Mouse (Mus musculus) heart, adult 11 months (tissue): ENCODE data around the gene Lrp4.

ENCODE experiments used
- DNase-seq: peaks from one replicate; pipeline ENCODE4 v3.0.0; 2022

Lrp4 gene

GRCm38 (mm10) chr2:91457259-91457655 lies at the start of gene Lrp4:
Gene Lrp4 (plus strand): TSS chr2:91457511.
- DNase-seq, result peak; percentile 98

- DNase-seq, result no peak
Measured at GRCm38 (mm10) chr2:91408031-91408430, 49.3 kb upstream of the Lrp4 start.

- DNase-seq, result peak; percentile 81
Measured at GRCm38 (mm10) chr2:91411473-91411872, 45.8 kb upstream of the Lrp4 start.

GRCm38 (mm10) chr2:91412361-91412760 lies 45.0 kb upstream of the Lrp4 start:
- DNase-seq, result peak; percentile 94

GRCm38 (mm10) chr2:91413811-91414210 lies 43.5 kb upstream of the Lrp4 start:
- DNase-seq, result peak; percentile 74

GRCm38 (mm10) chr2:91421641-91422040 lies 35.7 kb upstream of the Lrp4 start:
- DNase-seq, result no peak

- peak; percentile 25 for DNase-seq
Measured at GRCm38 (mm10) chr2:91424061-91424720, 33.1 kb upstream of the Lrp4 start.

- DNase-seq, result no peak
Measured at GRCm38 (mm10) chr2:91426321-91426720, 31.0 kb upstream of the Lrp4 start.

- DNase-seq, result peak; percentile 80
Measured at GRCm38 (mm10) chr2:91429146-91429545, 28.2 kb upstream of the Lrp4 start.

- peak; percentile 27 for DNase-seq
Measured at GRCm38 (mm10) chr2:91429915-91430599, 27.3 kb upstream of the Lrp4 start.

- peak; percentile 61 for DNase-seq
Measured at GRCm38 (mm10) chr2:91430600-91430919, 26.8 kb upstream of the Lrp4 start.

GRCm38 (mm10) chr2:91436713-91437112 lies 20.6 kb upstream of the Lrp4 start:
- DNase-seq, result peak; percentile 4

GRCm38 (mm10) chr2:91437116-91437815 lies 20.0 kb upstream of the Lrp4 start:
- DNase-seq, result peak; percentile 68

- peak; percentile 61 for DNase-seq
Measured at GRCm38 (mm10) chr2:91439271-91439670, 18.0 kb upstream of the Lrp4 start.

- DNase-seq, result no peak
Measured at GRCm38 (mm10) chr2:91439876-91440275, 17.4 kb upstream of the Lrp4 start.

- peak; percentile 59 for DNase-seq
Measured at GRCm38 (mm10) chr2:91440686-91441085, 16.6 kb upstream of the Lrp4 start.

- DNase-seq, result peak; percentile 11
Measured at GRCm38 (mm10) chr2:91441715-91442114, 15.6 kb upstream of the Lrp4 start.

- DNase-seq, result peak; percentile 15
Measured at GRCm38 (mm10) chr2:91442241-91442640, 15.1 kb upstream of the Lrp4 start.

GRCm38 (mm10) chr2:91444286-91444892 lies 12.9 kb upstream of the Lrp4 start, which contains the start of gene 1110051M20Rik:
Gene 1110051M20Rik (minus strand): TSS chr2:91444704.
- peak; percentile 98 for DNase-seq

GRCm38 (mm10) chr2:91449662-91450061 lies 7.6 kb upstream of the Lrp4 start:
- peak; percentile 6 for DNase-seq

- DNase-seq, result peak; percentile 71
Measured at GRCm38 (mm10) chr2:91450316-91450715, 7.0 kb upstream of the Lrp4 start.

GRCm38 (mm10) chr2:91452658-91453057 lies 4.7 kb upstream of the Lrp4 start:
- DNase-seq, result no peak
